Mouse (Mus musculus): ENCODE measurements around the gene Eif1ad.
"Not testable (repeated sequence)": the region's sequence is repeated elsewhere in the genome, so short reads cannot be mapped to it uniquely, and the experiment has no call there.

The Eif1ad gene

DNA sequence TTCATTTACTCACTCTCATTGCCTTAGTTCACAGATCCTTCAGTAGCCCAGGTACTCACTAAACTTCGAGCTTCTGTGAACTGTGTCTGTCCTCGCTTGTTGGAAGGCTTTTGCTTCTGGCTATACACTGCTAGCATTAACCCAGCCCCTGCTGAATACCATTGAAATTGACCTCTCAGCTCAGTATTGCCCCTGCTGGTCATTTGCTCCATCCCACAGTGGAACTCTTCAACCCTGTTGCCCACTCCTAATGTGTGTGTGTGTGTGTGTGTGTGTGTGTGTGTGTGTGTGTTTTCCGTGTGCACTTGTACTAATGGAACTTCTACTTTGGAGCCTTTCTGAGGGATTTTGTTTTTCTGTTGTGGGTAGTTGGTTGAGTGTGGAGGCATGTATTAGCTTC, 4.4 kb downstream of the Eif1ad start:
- in situ Hi-C loops (cut with MboI; ENCODE audit: low pct_unique_long_range_greater_than_20kb in 1 of 2, low sequenced_read_pairs in 2 of 2, unreplicated experiment in 1 of 2), result no loop called here

DNA sequence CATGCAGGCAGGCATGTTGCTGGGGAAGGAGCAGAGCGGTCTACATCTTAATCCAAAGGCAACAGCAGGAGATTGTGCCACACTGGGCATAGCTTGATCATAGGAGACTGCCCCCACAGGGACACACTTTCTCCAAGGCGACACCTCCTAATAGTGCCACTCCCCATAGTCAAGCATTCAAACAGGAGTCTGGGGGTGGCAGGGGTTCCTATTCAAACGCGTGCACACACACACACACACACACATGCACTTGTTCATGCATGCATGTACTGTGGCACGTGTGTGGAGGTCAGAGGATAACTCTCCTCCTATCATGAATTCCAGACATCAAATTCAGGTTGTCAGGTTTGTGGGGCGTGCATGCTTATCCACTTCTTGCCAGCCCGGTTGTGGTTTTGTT, 6.2 kb downstream of the Eif1ad start:
- in situ Hi-C loops (cut with MboI; ENCODE audit: low pct_unique_long_range_greater_than_20kb in 1 of 2, low sequenced_read_pairs in 2 of 2, unreplicated experiment in 1 of 2), result no loop called here

DNA sequence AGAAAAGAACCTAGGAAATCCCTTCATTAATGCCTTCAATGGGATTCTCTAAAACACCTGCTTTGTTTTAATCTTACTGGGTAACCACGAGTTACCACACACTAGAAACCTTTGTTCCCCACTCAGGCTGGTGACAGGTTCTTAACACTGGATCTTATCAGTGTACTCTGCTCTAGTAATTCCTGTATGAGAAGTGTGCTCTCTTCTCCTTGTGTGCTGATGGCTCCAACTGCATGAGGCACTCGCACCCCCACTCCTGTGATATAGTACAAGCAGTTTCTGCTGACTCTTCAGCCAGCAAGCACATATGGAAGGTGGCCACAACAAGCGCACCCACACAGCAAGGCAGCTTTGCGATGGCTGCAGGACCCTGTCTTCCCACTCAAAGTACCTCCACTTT, 7.6 kb downstream of the Eif1ad start:
- in situ Hi-C loops (cut with MboI; ENCODE audit: low pct_unique_long_range_greater_than_20kb in 1 of 2, low sequenced_read_pairs in 2 of 2, unreplicated experiment in 1 of 2), result no loop called here

DNA sequence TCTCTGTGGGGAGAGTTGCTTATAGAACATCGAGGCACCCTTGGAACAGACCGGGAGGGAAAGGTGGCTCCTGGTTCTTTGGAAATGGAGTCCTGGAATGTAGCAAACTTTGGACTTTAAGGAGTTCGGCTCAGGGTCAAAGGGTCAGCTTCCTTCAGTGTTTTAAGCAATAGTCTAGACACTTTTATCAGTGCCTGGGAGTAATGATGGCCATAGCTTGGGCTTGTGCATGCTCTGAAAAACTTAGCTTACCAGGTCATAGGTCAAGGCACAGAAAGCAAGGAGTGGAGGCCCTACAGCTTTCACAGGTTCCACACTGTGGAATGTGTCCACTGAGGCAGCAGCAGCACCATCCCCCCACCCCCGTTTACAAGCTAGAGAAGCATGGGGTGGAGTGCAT, 8.2 kb downstream of the Eif1ad start:
- in situ Hi-C loops (cut with MboI; ENCODE audit: low pct_unique_long_range_greater_than_20kb in 1 of 2, low sequenced_read_pairs in 2 of 2, unreplicated experiment in 1 of 2), result no loop called here

DNA sequence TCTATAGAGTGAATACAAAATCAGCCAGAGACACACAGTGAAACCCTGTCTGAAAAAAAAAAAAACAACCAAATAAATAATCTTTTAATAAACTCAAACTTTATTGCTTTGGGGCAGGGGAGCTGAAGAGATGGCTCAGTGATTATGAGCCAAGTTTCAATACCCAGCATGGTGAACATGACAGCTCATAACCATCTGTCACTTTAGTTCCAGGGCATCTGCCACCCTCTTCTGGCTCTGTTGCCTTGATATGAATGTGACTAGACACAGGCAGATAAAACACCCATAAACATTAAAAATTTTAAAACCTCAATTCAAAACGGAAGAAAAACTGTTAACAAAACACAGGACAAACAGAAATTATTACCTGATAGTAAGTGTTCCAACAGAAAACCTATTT, 10.9 kb downstream of the Eif1ad start:
- in situ Hi-C loops (cut with MboI; ENCODE audit: low pct_unique_long_range_greater_than_20kb in 1 of 2, low sequenced_read_pairs in 2 of 2, unreplicated experiment in 1 of 2), result no loop called here

DNA sequence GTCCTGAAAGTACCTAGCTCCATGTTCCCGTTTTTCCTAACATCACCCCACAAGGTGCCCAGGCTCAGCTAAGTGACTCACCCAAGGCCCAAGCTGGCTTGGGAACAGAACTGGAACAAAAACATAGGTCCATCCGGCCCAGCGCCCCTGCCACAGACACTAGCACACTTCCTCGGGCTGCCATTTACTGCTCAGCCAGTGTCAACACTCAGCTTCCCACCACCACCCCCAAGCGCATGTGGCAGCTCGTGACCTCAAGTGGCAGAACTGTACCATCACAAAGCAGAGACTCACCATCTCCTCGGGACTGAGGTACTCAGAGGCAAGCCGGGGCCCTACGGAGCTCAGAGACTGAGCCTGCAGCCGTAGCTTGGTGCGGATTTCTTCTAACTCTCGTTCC, 16.8 kb downstream of the Eif1ad start:
- in situ Hi-C loops (cut with MboI; ENCODE audit: low pct_unique_long_range_greater_than_20kb in 1 of 2, low sequenced_read_pairs in 2 of 2, unreplicated experiment in 1 of 2), result no loop called here

DNA sequence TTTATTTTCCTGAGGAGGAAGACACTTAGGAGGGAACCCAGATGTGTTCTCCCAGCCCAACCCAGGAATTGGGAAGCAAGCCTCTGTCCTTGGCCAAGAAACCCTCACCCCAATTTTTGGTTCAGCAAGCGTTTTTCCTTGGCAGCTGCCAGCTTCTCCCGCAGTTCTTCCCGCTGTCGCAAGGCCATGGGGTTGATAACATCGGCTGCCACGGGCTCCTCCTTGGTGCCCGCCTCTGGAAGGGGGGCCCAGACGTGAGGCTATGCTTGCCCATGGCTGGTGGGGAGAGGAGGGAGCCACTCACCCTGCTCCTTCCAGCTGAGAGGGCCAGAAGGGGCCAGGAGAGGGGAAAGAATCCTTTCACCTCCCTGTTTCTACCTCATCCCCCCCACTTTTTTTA, 18.2 kb downstream of the Eif1ad start:
- in situ Hi-C loops (cut with MboI; ENCODE audit: low pct_unique_long_range_greater_than_20kb in 1 of 2, low sequenced_read_pairs in 2 of 2, unreplicated experiment in 1 of 2), result no loop called here

DNA sequence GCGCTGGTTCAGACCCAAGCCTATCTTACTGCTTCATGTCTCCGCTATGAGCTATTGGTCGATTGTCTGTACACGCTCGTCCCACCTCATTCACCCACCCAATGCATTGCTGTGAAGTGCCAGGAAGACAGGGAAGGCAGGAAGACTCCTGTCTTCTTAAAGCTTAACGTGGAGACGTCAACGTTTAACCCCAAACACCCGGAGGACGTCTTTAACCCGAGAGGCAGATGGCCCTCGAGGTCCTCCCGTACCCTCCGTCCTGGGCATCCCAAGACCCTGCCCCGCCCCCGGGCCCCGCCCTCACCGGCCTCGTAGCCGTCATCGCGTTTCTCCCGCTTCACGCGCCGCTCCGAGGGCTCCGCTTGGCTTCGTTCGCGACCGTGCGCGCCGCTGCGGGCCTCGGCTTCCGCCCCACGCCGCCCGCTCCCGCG, 21.5 kb downstream of the Eif1ad start:
- in situ Hi-C loops (cut with MboI; ENCODE audit: low pct_unique_long_range_greater_than_20kb in 1 of 2, low sequenced_read_pairs in 2 of 2, unreplicated experiment in 1 of 2), result no loop called here

DNA sequence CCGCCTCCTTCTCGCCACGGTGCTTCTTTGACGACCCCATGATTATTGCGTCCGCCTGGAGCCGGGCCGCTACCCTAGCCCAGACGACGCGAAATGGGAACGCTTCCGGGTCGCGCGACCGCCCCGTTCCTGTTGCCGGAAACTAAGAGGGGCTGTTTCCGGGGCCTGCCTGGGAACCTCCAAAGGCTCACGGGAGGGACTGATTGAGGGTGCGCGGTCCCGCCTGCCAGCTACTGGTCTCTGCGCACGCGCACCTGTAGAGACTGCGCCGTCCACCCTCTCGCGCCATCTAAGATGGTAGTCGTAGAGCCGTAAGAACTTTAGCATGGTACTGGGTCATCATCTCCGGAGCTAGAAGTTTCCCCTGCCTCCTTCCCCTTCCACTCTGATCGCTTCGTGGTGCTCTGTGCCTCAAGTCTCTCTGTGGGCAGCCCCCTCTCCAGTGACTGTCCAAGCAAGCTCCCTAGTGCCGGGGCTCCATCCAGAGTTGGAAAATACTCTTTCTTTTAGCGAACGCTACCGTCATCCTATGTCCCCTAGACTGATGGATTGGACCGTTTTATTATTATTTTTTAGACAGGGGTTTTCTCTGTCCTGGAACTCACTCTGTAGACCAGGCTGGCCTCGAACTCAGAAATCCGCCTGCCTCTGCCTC, 22.2 kb downstream of the Eif1ad start, which contains the start of gene Sart1:
Gene Sart1, minus strand, starts transcription at position 116 of the 655 bp plus-strand sequence.
- in situ Hi-C loops (cut with MboI; ENCODE audit: low pct_unique_long_range_greater_than_20kb in 1 of 2, low sequenced_read_pairs in 2 of 2, unreplicated experiment in 1 of 2), result no loop called here

DNA sequence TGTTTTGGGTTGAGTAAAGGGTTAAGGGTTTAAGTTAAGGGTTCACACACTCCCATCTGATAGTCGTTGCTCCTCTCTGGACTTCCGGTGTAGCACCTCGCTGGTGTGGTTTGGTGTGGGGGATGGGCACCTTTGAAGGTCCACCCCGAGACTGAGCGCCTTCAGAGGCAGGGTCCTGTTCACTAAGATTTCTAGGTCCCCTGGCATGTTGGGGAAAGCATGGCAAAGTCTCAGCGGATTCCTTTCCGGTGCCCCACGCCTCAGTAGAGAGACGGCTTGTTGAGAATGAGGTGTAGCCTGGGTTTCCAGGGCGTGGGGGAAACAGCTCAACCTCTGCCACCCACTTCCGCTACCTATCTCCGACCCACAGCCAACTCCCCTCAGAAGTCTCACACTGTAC, 23.1 kb downstream of the Eif1ad start:
- in situ Hi-C loops (cut with MboI; ENCODE audit: low pct_unique_long_range_greater_than_20kb in 1 of 2, low sequenced_read_pairs in 2 of 2, unreplicated experiment in 1 of 2), result no loop called here

DNA sequence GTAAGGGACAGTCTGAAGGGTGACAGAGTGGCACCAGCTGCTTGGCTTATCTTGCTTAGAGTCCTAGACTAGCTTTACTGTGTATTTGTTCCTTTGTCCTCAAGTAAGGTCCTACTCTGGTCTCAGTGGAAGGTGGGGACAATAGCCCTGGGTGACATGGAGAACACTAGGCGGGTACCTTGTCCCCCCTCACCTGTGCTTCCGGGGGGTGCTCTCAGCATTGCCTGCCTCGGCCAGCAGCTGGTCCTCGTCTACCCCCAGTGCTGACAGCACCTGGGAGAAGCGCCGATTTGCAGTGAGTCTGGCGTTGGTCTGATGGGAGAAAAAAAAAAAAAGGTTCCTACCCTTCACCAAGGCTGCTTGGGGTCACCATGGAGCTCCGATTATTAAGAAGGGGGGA, 23.9 kb downstream of the Eif1ad start:
- in situ Hi-C loops (cut with MboI; ENCODE audit: low pct_unique_long_range_greater_than_20kb in 1 of 2, low sequenced_read_pairs in 2 of 2, unreplicated experiment in 1 of 2), result no loop called here

DNA sequence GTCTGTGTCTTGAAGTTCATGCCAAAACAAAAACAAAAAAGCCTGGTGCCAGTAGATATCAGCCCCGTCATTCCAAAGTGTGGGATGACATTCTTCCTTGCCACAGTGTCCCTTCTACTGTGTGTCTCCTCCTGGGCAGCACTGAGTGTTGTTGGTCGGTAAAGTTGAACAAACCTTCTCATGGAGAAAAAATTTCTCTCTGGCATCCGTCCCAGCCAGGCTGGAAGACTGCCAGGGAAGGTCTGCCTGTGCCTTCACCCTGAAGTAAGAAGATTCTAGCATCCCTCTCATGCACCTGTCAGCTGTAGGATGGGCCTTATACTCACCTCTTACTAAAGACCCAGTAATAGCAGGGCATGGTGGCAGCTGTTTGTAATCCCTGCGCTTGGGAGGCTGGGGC, 26.4 kb downstream of the Eif1ad start:
- in situ Hi-C loops (cut with MboI; ENCODE audit: low pct_unique_long_range_greater_than_20kb in 1 of 2, low sequenced_read_pairs in 2 of 2, unreplicated experiment in 1 of 2), result no loop called here

DNA sequence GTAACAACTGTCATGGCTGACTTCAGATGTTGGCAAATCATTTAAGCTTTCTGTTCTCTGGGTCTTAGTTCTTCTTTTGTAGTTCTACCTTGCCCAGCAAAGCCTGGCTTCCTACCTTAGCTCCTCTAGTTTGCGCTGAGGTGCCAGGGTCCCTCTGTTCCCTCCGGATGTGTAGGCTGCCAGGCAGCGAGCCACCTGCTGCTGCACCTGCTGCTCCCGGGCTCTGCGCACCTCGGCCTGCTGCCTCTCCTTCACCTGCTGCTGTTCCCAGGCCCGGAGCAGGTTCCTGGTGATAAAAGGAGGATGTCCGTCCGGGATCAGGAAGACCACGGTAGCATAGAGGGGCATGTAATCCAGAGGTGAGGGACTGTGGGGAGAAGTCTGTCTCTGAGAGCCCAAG, 27.6 kb downstream of the Eif1ad start:
- in situ Hi-C loops (cut with MboI; ENCODE audit: low pct_unique_long_range_greater_than_20kb in 1 of 2, low sequenced_read_pairs in 2 of 2, unreplicated experiment in 1 of 2), result no loop called here

DNA sequence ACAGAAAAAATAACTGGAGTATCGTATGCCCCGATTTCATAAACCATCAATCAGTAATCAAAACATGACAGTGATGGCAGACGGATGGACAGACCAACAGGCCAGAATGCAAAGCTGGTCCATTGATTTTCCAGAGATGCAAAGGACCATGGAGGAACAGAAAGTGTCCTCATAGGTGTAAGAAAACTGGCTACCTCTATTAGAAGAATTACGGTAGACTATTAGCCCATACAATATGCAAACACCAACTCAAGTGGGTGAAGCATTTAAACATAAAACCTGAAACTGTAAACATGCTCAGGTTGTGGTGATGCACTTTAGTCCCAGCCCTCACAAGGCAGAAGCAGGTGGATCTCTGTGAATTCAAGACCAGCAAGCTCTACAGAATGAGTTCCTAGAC, 28.8 kb downstream of the Eif1ad start:
- in situ Hi-C loops (cut with MboI; ENCODE audit: low pct_unique_long_range_greater_than_20kb in 1 of 2, low sequenced_read_pairs in 2 of 2, unreplicated experiment in 1 of 2), result no loop called here

DNA sequence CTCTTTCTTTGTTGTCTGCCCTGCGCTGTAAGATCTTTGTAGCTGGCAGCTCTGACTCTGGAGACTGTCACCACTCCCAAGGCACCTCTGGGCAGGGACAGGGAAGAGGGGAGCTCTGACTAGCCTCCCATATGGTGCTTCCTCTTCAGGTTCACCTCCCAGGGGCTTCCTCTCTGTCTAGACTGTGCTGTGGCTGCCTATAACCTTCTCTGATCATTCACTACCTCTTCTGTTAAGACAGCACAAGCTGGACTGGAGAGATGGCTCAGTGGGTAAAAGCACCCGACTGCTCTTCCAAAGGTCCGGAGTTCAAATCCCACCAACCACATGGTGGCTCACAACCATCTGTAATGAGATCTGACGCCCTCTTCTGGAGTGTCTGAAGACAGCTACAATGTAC, 34.5 kb downstream of the Eif1ad start:
- in situ Hi-C loops (cut with MboI; ENCODE audit: low pct_unique_long_range_greater_than_20kb in 1 of 2, low sequenced_read_pairs in 2 of 2, unreplicated experiment in 1 of 2), result not testable (repeated sequence)

DNA sequence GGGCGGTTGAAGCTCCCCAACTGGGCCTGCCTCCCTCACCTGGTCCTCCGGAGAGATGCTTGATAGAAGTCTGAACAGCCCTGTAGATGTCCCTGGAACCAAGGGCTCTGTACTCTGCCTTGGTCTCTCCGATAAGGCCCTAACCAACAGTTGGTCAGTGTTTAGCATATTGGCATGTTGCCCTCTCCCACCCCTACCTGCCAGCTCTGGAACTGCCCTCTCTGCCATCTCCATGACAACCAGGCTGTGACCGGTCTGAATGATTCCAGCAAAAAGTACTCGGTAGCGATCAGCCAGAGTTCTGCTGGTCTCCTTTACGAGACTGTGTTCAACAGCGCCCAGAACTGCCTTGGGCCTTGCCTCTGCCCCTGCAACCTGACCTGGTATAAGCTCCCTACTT, 35.8 kb downstream of the Eif1ad start, which contains the start of gene Tsga10ip:
Gene Tsga10ip, minus strand, starts transcription at position 234 of the 400 bp plus-strand sequence.
- in situ Hi-C loops (cut with MboI; ENCODE audit: low pct_unique_long_range_greater_than_20kb in 1 of 2, low sequenced_read_pairs in 2 of 2, unreplicated experiment in 1 of 2), result no loop called here

DNA sequence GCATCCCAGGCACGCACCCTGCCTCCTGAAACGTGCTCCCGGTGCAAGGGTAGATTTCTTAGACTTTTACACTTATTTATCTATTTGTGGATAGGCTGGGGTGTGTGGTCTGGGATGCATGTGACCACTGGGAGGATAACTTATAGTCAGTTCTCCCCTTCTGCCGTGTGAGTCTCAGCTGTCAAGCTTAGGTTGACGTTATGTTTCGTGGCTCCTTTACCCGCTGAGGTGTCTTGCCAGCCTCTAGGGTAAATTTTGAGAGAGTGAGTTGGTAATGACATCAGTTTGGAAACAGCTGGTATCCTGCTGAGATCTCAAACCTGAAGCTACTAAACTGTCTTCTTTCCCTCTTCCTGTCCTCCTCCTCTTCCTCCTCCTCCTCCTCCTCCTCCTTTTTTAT, 39.4 kb downstream of the Eif1ad start:
- in situ Hi-C loops (cut with MboI; ENCODE audit: low pct_unique_long_range_greater_than_20kb in 1 of 2, low sequenced_read_pairs in 2 of 2, unreplicated experiment in 1 of 2), result no loop called here

DNA sequence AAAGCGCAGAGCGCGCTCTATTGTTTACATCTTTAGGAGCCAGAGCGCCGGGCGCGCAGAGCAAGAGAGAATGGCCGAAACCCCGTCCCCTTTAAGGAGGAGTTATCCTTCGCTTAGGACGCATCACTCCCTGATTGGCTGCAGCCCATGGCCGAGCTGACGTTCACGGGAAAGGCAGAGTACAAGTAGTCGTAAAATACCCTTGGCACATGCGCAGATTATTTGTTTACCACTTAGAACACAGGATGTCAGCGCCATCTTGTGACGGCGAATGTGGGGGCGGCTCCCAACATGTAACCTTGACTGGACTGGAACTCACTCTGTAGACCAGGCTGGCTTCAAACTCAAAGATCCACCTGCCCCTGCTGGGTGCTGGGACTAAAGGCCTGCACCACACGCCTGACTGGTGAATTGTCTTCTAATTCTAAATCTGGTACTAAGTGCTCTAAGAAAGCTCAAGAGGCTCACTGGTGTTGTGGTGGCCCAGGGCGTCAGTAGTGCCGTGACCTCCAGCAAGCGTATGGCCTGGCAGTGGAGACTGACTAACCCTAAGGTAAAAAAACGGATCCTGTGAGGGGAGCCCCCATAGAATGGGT, 40.1 kb downstream of the Eif1ad start:
- in situ Hi-C loops (cut with MboI; ENCODE audit: low pct_unique_long_range_greater_than_20kb in 1 of 2, low sequenced_read_pairs in 2 of 2, unreplicated experiment in 1 of 2), result not testable (repeated sequence)

DNA sequence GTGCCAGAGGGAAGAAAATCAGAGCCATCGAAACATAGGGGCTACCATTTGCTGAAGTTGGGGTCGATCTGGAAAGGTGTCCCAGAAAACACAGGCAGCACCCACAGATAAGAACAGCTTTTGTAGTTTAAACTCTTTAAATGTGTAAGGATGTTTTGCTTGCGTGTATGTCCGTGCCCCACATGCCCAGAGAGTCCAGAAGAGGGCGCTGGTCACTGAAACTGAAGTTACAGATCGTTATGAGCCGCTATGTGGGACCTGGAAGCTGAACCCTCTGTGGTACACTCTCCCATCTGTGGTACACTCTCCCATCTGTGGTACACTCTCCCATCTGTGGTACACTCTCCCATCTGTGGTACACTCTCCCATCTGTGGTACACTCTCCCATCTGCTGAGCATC, 40.6 kb downstream of the Eif1ad start:
- in situ Hi-C loops (cut with MboI; ENCODE audit: low pct_unique_long_range_greater_than_20kb in 1 of 2, low sequenced_read_pairs in 2 of 2, unreplicated experiment in 1 of 2), result no loop called here

Measured in mouse embryonic stem cell (cell line).